Mouse (Mus musculus) C2C12 (cell line): ENCODE data around the gene Nckap5l.

Experiments used
- CEBPB ChIP-seq: IDR thresholded peaks from one replicate; pipeline ENCODE4 v1.6.1; 2011; ENCODE audit warnings: low read depth, mild to moderate bottlenecking, control low read depth, moderate library complexity
- CTCF ChIP-seq: IDR thresholded peaks from one replicate; pipeline ENCODE4 v1.5.1; 2011; ENCODE audit not compliant: control insufficient read depth, insufficient read depth, insufficient read length
- FOSL1 ChIP-seq: IDR thresholded peaks from one replicate; pipeline ENCODE4 v1.8.0; 2011; ENCODE audit warnings: mild to moderate bottlenecking, low read length; ENCODE audit not compliant: poor library complexity, insufficient read depth, severe bottlenecking
- MAX ChIP-seq: IDR thresholded peaks from one replicate; pipeline ENCODE4 v1.6.1; 2011; ENCODE audit warnings: mild to moderate bottlenecking, control low read depth
- MYOD1 ChIP-seq: IDR thresholded peaks from one replicate; pipeline ENCODE4 v1.6.1; 2011; ENCODE audit warnings: low read depth; ENCODE audit not compliant: control insufficient read depth, insufficient read length
- MYOG ChIP-seq: IDR thresholded peaks from one replicate; pipeline ENCODE4 v1.6.1; 2011; ENCODE audit not compliant: control insufficient read depth, insufficient read length; ENCODE audit errors: extremely low read depth
- USF1 ChIP-seq: IDR thresholded peaks from one replicate; pipeline ENCODE4 v1.6.1; 2011; ENCODE audit warnings: low read depth, mild to moderate bottlenecking, control low read depth, moderate library complexity

DNA sequence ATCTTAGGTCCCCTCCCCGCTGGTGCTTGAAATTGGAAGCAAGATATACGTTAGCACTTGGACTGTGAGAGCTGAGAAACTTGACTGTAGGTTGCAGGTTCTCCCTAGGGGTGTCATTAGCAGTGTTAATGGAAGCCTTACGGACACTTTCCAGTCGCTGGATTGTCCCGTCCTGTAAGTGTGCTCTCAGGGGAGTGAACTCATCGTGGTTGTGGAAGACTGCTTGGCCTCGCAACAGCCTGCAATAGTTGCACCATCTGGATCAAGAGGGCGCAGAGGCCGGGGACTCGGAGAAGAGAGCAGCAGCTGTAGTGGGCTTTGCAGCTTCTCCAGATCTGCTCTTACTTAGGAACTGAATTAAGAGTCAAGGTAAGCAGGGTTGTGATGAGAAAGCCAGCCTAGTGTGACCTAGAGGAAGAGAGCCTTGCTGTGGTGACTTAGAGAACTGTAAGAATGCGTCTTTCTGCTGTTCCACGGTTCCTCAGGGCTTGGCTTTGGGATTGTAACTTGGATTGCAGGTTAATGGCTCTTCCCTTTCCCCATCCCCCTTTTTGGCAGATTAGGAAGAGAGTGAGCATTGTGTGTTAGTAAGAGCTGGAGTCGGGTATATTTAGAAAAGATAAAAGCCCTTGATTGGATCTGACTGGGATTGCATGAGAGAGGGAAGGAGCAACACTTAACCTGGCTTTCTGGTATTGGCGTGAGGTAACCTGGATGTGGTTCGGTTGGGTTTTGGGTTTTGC lies 57.9 kb downstream of the Nckap5l start:
- TF ChIP-seq CTCF (no peak), MAX (no peak), USF1 (no peak), MYOD1 (no peak), FOSL1 (no peak), CEBPB (peak; percentile 15), MYOG (no peak)
